Mouse (Mus musculus): ENCODE measurements around the gene Shoc2.

The Shoc2 gene

GRCm38 (mm10) chr19:53943802-53944785 is at the start of gene Shoc2, which contains the start of gene Bbip1:
Gene Shoc2 (plus strand): TSS chr19:53944306.
Gene Bbip1 (minus strand): TSS chr19:53944627.
- in situ Hi-C loops (cut with MboI; ENCODE audit: unreplicated experiment in 2 of 2): loop anchor here (25.0 kb wide), 1 partner anchor 1368 kb away; the partner anchor contains the start of genes Vti1a (in 2 of the 2) and Zdhhc6 (in 2 of the 2)

- in situ Hi-C loops (cut with MboI; ENCODE audit: unreplicated experiment in 2 of 2): loop anchor here in 1 of 2 experiments (25.0 kb wide), 1 partner anchor 757 kb away; the partner anchor contains the start of gene Add3
These were observed 49.5 kb upstream of the Shoc2 start for GRCm38 (mm10) chr19:53894538-53895121.

GRCm38 (mm10) chr19:53898046-53898445 is 46.1 kb upstream of the Shoc2 start:
- in situ Hi-C loops (cut with MboI; ENCODE audit: unreplicated experiment in 2 of 2): loop anchor here in 1 of 2 experiments (25.0 kb wide), 1 partner anchor 761 kb away; the partner anchor contains the start of gene Add3

- in situ Hi-C loops (cut with MboI; ENCODE audit: unreplicated experiment in 2 of 2): loop anchor here in 1 of 2 experiments (25.0 kb wide), 1 partner anchor 761 kb away; the partner anchor contains the start of gene Add3
These were observed 45.6 kb upstream of the Shoc2 start for GRCm38 (mm10) chr19:53898498-53898897.

GRCm38 (mm10) chr19:53898970-53899900 is 44.9 kb upstream of the Shoc2 start:
- in situ Hi-C loops (cut with MboI; ENCODE audit: unreplicated experiment in 2 of 2): loop anchor here in 1 of 2 experiments (25.0 kb wide), 1 partner anchor 762 kb away; the partner anchor contains the start of gene Add3

GRCm38 (mm10) chr19:53899941-53900610 is 44.0 kb upstream of the Shoc2 start:
- in situ Hi-C loops (cut with MboI; ENCODE audit: unreplicated experiment in 2 of 2): loop anchor here (10.0 to 25.0 kb wide), 3 partner anchors 513 to 1195 kb away; partner anchors contain the start of genes Smndc1 (in 2 of the 2) and Add3 (in 1 of the 2)

- in situ Hi-C loops (cut with MboI; ENCODE audit: unreplicated experiment in 2 of 2): loop anchor here (10.0 to 25.0 kb wide), 2 partner anchors 515 to 1193 kb away; partner anchors contain the start of gene Smndc1 (in 2 of the 2)
These were observed 42.0 kb upstream of the Shoc2 start for GRCm38 (mm10) chr19:53901931-53902738.

GRCm38 (mm10) chr19:53902739-53903487 is 41.2 kb upstream of the Shoc2 start:
- in situ Hi-C loops (cut with MboI; ENCODE audit: unreplicated experiment in 2 of 2): loop anchor here (10.0 to 25.0 kb wide), 2 partner anchors 516 to 1192 kb away; partner anchors contain the start of gene Smndc1 (in 2 of the 2)

GRCm38 (mm10) chr19:53903507-53904321 is 40.4 kb upstream of the Shoc2 start:
- in situ Hi-C loops (cut with MboI; ENCODE audit: unreplicated experiment in 2 of 2): loop anchor here (10.0 to 25.0 kb wide), 2 partner anchors 516 to 1191 kb away; partner anchors contain the start of gene Smndc1 (in 2 of the 2)

GRCm38 (mm10) chr19:53904833-53905480 is 39.1 kb upstream of the Shoc2 start:
- in situ Hi-C loops (cut with MboI; ENCODE audit: unreplicated experiment in 2 of 2): loop anchor here (10.0 to 25.0 kb wide), 2 partner anchors 518 to 1190 kb away; partner anchors contain the start of gene Smndc1 (in 2 of the 2)

GRCm38 (mm10) chr19:53906033-53906702 is 37.9 kb upstream of the Shoc2 start:
- in situ Hi-C loops (cut with MboI; ENCODE audit: unreplicated experiment in 2 of 2): loop anchor here (10.0 to 25.0 kb wide), 2 partner anchors 519 to 1189 kb away; partner anchors contain the start of gene Smndc1 (in 2 of the 2)

GRCm38 (mm10) chr19:53906703-53907070 is 37.4 kb upstream of the Shoc2 start:
- in situ Hi-C loops (cut with MboI; ENCODE audit: unreplicated experiment in 2 of 2): loop anchor here (10.0 to 25.0 kb wide), 2 partner anchors 519 to 1188 kb away; partner anchors contain the start of gene Smndc1 (in 2 of the 2)

- in situ Hi-C loops (cut with MboI; ENCODE audit: unreplicated experiment in 2 of 2): loop anchor here (5.0 to 25.0 kb wide), 3 partner anchors 68 to 528 kb away; partner anchors contain the start of gene Smndc1 (in 2 of the 2)
These were observed 29.2 kb upstream of the Shoc2 start for GRCm38 (mm10) chr19:53914950-53915349.

GRCm38 (mm10) chr19:53919541-53919940 is 24.6 kb upstream of the Shoc2 start:
- in situ Hi-C loops (cut with MboI; ENCODE audit: unreplicated experiment in 2 of 2): loop anchor here (5.0 to 25.0 kb wide), 3 partner anchors 72 to 532 kb away; partner anchors contain the start of gene Smndc1 (in 2 of the 2)

- in situ Hi-C loops (cut with MboI; ENCODE audit: unreplicated experiment in 2 of 2): loop anchor here (10.0 to 25.0 kb wide), 3 partner anchors 77 to 535 kb away; partner anchors contain the start of gene Smndc1 (in 2 of the 2)
These were observed 22.1 kb upstream of the Shoc2 start for GRCm38 (mm10) chr19:53921996-53922395.
